Mouse (Mus musculus) left cerebral cortex, adult 9 months (tissue): ENCODE data around the gene Micu1.

Source experiments
- DNase-seq, 2 experiments: peaks; one replicate each; pipeline ENCODE4 v3.0.0; 2022; ENCODE audit warnings: low spot score in 2 of 2

Gene Micu1

DNA sequence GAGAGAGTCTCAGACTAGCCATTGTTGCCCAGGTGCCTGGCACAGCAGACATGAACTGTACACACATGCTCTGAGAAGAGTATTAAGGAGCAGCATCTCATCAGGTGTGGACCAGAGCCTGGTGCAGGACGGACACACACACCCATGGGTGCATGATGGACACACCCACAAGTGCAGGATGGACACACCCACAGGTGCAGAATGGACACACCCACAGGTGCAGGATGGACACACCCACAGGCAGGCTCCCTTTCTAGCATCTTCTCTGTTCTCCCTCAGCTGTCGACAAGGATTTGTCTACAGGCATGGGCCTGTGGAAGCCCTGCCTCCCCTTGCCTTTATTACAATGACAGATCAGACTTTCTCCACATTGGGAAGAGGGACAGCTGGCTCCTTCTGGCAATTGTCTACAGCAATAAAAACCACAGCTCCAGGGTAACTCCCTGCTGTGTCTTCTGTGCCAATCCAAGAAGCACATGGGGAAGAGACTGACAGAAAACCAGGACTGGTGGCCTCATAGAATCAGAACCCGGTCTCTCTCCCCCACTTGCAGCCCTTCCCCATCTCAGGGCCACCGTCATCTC lies 107.8 kb downstream of the Micu1 start:
- no peak for DNase-seq

DNA sequence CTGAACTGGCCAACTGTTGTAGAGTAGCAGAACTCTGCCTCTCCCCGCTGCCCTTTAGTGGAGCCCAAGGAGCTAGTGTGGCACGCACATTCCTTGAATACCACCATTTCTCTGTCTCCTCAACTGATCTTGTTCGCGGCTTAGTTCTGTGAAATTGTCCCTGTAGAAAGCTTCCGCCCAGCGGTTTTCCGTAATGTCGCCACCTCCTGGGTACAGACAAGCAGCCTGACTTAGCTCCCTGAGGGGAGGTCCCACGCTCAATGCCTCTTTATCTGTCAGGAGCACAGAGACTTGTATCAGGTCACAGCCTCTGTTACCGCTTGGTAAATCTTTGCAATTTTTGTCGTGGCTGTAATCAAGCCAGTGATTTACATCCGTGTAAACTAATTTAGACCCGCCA lies 110.7 kb downstream of the Micu1 start:
- no peak for DNase-seq

DNA sequence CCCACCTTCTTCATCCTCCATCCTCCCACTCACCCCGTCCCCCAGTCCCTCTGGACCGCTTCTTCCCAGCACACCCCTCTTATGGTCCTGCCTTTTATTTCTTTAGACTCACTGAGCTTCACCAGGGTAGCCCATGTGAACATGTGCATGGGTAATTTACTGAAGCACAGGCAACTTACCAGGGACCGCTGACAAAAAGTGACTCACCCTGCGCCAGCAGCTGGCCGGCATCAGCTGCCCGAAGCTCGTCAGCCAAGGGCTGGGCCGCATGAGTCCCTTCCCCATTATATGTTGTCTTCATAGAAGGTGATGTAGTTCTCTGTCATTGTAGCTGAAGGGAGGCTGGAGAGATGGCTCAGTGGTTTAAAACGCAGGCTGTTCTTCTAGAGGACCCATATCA lies 111.5 kb downstream of the Micu1 start:
- DNase-seq, result no peak

DNA sequence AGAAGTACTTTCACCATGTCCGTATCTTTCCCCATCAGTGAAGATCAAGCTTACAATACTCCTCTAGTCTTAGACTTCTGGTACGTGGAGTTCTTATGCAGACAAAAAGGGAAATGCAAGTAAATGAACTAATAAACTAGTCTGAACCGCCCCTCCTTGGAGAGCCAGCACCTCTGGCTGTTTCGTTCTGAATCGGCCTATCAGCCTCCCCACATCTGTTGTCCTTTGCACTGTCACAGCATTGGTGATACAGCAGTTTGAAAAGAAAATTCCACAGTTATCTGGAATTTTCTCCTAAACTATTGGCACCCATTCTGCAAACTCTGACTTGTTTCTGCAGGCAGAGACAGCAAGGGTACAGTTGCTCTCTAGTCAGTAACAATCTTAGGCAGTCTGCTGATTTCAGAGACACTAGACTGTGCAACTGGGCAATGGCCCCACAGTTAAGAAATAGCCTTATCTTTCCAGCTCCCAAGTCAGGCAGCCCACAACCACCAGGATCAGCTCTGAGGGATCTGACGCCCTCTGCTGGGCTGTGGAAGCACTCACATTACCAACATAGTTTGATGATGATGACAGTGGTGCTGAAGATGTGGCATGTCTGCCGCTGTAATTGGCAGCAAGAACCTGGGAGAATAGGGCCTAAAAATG lies 112.4 kb downstream of the Micu1 start:
- peak in 1 of 2 experiments; percentile 28 for DNase-seq

DNA sequence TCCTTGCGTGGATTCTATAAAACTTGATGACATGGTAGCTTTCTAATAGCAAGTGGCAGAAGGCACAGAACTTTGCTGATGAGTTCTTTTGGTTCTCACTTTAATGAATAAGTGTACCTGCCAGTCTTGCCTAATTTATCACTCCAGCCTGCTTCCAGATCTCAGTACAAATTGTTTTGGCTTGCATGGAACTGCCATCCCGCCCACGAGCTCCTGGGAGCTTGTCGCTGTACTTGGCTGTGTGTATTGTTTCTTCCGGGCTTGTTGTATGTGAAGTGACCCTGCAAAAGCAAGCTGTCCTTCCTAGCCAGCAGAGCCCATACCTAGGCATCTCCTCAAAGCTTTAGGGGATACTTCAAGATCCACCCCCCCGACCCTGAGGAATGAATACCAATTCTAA lies 114.3 kb downstream of the Micu1 start:
- peak in 1 of 2 experiments; percentile 39 for DNase-seq

DNA sequence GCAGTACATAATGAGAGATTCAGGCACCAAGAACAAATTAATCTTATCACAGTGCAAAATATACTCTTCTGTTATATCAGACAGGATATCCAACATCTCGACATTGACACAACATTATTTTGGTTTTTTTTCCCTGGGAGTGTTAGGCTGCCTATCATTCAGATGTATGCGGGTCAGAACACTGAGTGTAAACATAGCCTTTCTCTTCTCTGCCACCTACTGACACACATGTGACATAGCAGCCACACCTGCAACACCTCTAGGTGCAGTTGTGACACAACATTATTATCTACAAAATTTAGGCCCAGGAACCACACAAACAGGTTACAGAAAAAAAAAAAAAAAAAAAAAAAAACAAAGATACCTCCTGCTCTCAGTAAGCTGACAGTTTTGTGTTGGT lies 115.3 kb downstream of the Micu1 start:
- DNase-seq, result no peak

DNA sequence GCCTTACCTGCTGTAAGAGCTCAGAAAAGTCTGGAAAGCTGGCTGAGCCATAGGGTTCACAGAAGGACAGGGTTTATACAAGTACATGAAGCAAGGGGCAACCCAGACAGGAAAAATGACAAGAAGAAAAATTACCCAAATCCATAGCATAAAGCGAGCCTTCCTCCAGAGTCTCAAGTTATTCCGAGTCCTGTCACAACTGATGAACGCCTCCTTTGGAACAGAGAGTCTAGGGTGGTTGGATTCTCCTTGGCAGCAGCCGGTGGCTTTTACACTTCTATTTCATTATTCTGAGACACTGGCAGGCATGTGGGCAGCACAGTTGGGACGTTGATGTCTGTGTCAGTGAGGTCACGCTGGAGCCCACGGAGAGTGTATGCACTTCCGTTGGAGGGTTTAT lies 115.7 kb downstream of the Micu1 start:
- DNase-seq, result no peak

DNA sequence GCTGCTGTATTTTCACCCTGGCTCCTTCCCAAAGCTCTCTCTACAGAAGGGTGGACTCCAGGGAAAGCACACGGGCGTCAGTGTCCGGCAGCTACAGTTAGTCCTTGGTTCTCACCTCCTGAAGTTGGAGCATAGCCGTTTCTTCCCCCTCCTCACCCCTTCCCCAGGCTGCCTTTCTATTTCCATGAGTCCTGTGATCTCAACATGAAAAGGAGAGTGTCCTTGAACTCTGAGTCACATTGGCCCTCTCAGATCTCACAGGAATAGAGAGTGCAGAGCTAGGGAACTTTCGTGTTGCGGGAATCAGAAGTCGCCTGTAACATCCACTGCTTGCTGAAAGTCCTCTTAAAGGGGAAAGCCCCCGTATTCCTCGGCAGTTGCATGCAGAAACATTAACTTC lies 116.9 kb downstream of the Micu1 start:
- no peak for DNase-seq

DNA sequence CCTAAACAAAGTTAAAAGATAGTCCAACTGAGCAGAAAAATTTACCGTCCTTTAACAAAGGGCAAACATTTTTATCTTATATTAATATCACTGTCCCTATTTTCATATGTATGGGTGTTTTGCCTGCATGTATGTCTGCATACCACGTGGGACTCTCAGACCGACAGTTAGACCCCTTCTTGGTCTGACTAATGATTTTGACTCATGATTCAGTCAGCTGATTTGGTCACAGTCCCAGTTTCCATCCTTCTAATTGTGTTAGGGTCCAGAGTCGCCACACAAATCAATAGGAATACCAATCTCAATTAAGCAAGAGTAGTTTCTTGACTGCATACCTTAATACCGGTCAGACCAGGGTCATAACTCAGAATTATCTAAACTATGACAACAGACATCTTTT lies 118.6 kb downstream of the Micu1 start:
- no peak for DNase-seq

DNA sequence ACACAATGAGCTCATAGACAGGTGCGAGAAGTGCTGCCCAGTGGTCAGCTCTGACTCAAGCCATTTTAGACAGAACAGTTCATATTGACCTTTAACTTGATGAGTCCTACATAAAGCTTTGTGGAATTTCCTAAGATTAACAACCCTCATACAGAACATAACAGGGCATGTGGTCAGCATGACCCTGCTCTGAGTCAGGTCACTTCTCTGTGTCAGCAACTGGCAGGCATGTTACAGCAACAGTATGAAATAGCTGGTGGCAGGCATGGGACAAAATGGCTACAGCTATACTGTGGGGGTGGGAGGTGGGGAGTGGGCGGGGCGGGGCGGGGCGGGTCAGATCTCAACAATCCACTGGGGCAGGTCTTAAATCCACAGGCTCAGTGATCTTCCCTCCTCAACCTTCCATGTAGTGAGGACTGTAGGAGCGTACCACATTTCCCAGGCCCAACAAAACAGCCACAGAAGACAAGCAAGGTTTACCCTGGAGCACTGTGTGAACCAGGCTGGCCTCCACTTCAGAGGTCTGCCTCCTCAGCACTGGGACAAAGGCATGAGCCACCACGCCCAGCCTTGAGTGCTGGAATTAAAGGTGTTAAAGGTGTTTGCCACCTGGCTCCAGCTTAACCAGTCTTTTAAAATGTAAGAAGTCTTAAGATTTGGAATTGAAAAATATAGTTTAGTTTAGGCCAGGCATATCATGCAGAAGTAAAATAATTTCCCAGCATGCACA lies 119.2 kb downstream of the Micu1 start:
- no peak for DNase-seq

DNA sequence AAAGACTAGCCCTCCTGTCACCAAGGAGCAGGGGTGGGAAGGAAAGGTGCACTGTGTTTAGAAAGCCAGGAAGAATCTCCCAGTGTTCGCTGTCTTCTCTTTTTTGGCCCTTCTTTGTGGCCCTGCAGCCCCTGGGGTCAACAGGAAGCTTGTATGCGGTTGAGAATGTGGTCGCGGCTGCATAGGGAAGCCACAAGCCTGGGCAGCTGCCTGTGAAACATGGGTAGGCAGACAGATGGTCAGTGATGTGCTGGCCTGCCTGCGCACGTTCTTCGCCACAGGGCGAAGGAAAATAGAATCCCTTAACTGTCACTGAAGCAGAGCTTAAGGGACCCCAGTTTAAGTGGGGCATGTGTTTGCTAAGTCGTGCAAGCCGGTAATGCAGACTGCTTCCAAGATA lies 120.6 kb downstream of the Micu1 start:
- no peak for DNase-seq

DNA sequence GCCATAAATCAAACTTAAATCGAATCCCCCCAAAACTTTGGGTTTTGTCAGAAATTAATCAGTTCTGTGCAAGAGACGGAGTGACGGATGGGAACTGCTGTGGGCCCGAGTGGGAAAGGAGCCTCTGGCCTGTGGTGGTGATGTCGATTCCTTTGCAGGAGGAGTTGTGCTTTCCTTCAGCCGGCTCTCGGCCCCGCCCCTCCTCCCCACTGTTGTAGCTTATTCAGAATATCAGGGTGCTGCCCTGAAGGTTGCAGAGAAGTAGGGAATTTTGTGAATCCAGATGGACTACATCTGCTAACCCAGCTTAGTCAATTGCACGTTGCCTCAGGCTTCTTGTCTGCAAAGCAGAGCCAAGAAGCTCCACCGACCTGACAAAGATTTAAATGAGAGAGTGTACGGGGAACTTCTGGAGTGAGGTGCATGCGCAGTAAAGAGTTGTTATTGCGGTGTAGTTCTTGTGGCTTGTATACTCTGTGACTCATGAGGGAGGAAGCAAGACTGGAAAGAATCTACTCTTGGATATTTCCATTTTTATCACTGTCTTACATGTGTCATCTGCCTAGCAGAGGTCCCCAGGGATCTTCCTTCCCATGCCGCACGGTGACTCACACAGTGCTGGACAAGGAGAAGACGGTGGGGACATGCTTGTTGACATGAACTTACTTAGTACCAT lies 123.0 kb downstream of the Micu1 start:
- DNase-seq, result no peak

DNA sequence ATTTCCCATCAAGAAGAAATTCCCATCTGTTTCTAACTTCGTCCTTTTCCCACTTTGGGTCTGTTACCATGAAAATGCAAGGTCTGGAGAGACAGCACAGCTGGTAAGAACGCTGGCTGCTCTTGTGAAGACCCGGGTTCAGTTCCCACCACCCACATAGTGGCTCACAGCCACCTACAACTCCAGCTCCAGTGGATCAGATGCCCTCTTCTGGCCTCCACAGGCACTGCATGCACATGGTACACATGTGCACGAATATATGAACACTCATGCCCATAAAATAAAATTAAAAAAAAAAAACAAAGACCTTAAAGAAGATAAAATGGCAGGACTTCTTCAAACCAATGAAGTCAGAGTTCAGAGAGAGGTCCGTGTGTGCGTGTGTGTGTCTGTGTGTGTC lies 127.6 kb downstream of the Micu1 start:
- no peak for DNase-seq

DNA sequence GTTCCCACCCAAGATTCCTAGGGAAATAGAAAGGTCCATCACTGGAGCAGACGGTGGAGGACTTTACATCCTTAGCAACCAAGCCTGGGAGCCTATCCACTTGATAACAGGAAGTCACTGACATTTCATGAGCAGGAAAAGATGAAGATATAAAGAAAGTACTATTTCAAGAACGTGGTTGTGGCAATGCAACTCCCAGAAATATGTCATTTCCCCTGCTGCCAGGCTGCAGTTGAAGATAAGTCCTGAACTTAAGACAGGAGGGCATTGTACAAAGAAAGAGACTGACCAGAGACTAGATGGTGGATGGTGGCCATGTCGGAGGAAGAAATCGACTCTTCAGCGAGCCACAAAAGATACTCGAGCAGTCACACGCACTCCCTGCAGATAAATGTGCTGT lies 129.7 kb downstream of the Micu1 start:
- DNase-seq, result no peak

DNA sequence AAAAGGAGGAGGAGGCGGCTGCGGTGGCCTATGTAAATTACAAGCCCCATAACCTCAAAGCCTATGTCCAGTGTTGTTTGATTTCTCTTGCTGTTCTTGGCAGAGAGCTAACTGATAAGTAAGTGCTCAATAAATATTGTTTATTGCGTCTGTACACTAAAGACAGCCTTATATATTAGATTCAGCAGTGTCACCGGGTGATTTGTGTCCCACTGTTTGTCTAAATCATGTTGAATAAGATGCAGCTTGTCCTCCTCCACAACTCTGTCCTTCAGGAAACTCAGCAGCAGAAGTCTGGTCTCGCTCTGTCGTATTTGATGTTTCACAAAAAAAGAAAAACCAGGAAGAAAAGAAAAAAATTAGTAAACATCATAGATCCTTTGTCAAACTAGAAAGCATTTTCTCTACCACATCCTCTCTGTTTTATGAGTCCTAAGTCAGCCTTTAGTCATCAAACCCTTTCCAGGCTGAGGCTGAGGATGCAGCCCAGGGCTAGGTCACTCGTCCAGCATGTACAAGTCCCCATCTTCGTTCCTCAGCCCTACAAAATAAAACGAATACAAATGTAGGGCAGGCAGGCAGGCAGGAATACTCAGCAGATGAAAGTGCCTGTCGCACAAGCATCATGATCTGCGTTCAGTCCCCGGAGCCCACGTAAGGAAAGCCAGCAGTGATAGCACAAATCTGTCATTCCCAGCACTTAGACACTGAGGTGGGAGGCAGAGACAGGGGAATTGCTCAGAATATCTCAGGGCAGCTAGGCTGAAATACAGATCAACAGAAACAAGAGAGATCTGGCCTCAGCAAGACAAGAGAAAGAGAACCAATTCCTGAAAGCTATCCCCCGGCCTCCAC lies 133.3 kb downstream of the Micu1 start:
- DNase-seq, result no peak

DNA sequence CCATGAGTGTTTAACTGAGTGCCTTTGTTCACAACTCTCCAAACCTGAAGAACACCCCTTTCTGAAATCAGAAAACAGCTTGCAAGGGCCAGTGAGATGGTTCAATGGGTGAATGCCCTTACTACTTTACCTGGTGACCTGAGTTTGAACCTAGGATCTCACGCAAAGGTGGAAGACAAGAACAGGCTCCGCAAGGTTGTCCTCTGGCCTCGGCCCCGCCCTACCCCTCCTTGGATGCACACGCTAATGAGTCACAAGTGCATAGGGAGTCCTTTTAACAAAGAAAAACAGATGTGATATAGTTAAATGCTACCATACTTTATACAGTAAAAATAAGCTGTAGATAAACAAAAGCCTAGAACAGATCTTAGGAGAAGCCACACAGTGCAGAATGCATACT lies 135.2 kb downstream of the Micu1 start:
- no peak for DNase-seq

DNA sequence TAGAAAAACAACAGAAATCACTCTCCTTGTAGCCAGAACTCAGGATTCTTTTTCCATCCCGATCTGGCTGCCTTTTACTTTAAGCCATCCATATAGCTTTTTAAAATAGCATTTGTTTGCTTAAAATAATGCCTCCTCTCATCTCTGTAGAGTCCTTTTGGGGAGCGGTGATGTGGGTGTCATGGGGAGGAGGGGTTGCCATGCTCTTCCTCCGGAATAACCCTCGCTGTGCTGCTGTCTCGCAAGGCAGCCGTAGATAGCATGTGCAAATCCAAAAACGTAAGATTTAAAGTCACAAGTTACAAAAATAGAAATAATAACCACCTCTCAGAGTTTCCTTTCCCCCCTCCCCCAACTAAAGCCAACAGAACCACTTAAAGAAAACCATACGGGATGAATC lies 139.2 kb downstream of the Micu1 start:
- DNase-seq, result peak; percentile 37 to 61

DNA sequence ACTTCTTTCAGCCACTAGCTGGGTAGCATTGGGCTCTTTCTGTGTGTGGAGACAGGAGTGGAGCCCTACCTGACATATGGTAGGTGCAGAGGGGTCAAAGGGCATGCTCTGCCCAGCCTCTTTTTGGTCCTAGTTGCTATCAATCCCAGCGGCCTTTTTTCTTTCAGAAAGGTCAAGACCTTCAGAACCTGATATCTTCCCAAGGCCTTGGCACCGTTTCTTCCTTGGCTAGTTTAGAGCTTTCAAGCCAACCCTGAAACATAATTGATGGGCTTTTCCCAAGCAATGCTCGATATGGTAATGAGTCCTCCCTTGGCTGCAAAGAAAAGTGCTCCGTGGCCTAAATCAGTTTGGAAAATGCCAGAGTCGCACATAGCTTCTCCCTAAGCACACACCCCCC lies 140.8 kb downstream of the Micu1 start:
- DNase-seq, result no peak

DNA sequence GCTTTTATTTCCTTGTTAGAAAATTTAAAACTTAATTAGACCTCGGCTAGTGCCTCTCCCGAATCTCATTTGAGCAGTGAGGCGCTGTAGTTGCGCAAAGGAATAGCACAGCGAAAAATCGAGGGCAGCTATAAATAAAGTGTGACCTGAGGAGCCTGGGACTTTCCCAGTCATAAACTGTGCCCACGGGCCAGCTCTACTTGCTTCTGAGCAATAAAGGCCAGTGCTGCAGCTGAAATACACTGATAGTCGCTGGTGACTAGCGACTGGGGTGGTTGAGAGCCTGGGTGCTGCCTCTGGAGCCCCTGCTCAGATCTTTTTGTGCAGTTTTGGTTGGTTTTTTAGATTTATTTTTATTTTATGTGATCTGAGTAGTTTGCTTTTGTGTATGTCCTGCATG lies 142.4 kb downstream of the Micu1 start:
- no peak for DNase-seq

DNA sequence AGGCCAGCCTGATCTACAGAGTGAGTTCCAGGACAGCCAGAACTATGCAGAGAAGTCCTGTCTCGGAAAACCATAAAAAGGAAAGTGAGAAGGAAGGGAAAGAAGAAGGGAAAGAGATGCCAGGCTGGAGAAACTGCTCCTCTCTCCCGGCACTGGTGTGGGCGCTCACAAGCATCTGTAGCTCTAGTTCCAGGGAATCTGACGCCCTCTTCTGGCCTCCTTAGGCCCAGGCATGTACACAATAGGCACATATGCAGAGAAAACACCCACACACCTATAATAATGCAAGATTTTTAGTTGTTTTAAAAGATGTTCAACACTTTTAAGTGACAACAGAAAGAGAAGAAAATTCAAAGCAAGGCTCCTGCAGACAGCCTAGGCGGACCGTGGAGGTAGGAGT lies 144.1 kb downstream of the Micu1 start:
- peak in 1 of 2 experiments; percentile 69 for DNase-seq

DNA sequence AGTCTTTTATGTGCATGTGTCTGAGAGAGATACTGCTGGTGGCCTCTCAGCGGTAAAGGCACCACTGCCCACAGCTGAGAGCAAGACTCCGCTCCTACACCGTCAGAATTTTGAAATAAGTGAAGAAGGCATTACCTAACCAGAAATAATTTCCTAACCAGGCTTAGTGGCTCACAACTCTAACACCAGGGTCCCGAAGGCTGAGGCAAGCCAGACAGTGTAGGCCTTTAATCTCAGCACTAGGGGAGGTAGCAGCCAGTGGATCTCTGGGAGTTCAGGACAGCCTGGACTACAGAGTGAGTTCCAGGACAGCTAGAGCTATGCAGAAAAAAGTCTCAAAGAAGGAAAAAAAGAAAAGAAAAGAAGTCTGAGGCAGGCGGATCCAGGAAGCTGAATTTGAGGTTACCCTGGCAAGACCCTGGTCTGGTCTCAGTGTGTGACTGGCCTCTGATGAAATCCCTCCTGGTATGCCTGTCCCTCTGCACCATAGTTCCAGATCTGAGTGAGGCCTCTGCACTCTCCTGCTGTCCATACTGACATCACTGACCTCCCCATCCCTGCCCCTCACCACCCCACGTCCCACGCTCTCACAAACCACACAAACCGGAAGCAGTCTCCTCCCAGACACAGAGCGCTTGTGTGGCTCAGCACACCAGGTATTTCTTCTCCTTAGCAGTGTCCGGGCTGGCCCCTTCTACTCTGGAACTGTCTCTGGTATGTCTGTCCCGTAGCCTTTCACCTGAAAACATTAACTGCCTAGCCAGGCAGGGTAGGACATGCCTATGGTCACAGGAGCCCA lies 146.0 kb downstream of the Micu1 start:
- DNase-seq, result no peak
